Mouse (Mus musculus) thymus, postnatal 4 days (tissue): ENCODE measurements around the gene Syt16.

Experiments
- DNase-seq: peaks from one replicate; pipeline ENCODE4 v3.0.0; 2021

Gene Syt16

DNA sequence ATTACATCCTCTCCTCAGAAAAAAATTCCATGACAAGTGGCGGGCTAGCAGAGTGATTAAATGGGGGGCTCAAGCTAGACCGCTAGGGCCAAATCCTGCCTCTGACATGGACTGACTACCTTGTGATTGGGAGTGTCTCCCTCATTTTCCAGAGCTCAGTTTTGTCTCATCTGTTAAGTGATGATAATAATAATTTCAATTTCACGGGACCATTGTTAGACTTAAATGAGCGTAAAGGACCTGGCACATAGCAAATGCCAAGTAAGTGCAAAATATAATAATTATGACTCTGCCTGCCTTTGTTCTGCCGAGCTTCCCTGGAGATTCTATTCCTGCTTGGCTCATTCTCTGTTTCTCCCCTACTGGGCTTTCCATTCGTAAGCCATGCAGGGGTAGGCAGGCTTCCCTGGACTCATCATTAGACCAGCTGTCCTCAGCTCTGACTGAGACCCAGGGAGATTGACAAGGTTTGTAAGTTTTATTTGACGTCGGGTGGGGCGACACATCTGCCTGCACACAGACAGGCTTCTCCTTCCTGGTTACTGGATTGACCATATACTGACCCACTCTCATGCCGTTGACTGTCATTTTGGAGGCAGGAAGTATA lies 112.1 kb downstream of the Syt16 start:
- no peak for DNase-seq

DNA sequence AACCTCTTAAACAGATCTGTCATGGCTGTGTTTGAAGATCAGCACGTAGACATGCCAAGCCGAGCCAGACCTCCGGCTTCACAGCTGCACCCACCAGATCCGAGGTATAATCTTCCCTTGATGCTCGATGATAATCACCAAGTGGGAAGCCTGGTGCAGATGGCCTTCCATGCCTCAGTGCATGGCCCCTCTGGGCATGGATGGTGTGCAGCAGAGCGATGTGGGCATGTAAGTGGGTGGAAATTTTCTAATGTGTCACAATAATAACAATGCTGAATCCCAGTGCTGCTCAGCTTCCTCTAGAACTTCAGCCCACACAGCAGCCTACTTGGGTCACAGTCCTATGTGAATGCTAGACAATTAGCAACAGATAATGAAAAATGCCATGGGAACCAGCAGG lies 119.4 kb downstream of the Syt16 start:
- DNase-seq, result no peak

GRCm38 (mm10) chr12:74125796-74126195 lies 128.3 kb downstream of the Syt16 start:
- DNase-seq, result no peak

- no peak for DNase-seq
These were observed 130.8 kb downstream of the Syt16 start for GRCm38 (mm10) chr12:74128229-74128628.

- no peak for DNase-seq
These were observed 134.3 kb downstream of the Syt16 start for GRCm38 (mm10) chr12:74131790-74132189.

DNA sequence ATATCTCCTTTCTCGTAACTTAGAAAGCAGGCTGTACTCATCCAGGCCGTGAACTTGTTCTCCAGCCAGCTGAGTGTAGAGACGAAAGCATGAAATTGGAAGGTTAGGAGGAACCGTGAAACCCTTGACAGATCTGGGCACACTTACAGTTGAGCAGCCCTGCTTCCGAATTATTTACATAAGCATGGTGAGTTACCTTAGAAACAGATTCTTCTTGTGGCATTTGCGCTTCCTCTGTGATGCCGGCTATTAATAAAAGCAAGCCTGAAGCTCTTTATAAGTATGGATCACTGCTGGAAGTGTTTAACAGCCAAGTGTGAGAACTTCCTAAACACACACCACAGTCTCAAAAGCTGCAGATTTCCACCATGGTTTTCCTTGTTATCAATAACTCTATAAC lies 144.7 kb downstream of the Syt16 start:
- DNase-seq, result no peak

- DNase-seq, result no peak
These were observed 146.9 kb downstream of the Syt16 start for GRCm38 (mm10) chr12:74144385-74144784.

DNA sequence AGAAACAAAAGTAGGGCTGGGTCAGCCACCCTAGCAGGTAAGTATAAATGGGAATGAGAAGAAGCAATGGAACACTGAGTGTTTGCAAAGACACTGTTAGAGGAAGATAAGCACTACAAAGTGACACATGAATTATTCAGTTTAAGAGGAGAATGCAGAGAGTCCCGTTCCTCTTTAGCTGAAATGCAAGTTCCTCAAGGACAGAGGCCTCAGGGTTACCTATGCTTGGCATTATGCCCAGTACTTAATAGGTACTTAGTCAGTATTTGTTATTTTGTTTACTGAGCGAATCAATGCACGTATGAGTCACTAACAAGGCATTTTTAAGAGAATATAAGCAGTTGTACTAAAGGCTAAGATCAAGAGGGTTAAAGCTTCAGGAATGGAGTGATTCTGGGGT lies 163.3 kb downstream of the Syt16 start:
- DNase-seq, result no peak

DNA sequence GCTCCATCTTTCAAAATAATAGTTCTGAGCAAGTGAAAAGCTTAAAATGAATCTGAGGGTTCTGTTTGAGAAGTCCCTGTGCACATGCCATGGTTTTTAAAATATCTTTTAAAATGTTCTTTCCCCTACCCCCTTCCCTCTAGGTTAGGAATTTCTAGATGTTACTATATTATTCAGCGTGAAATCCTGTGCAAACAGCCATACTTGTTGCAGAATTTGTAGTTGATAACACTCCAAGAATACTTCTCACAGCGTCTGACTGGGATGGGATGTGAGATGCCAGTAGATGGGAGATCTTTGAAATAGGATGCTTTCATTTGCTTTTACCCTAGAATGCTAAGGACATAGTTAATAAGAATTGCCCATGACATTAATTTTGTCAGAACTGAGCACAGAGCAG lies 165.6 kb downstream of the Syt16 start:
- no peak for DNase-seq

DNA sequence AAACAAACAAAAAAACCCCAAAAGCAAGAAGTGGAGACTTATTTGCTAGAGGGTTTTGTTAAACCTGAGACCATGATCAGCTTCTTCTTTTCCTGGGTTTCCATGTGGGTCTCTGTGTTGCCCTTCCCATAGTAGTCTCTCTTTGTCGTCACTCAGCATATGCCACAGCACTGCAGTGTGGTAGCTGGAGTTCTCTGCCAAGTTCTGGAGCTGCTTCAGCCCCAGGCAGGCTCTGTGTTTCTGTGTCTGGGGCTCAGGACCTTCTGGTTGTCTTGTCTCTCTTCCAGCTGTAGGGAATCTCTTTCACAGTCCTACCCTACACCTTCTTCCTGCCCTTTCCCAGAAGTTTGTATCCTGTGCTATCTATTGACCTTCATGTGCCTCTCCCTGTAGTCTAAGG lies 173.8 kb downstream of the Syt16 start:
- DNase-seq, result no peak

GRCm38 (mm10) chr12:74173902-74174301 lies 176.4 kb downstream of the Syt16 start:
- DNase-seq, result no peak

DNA sequence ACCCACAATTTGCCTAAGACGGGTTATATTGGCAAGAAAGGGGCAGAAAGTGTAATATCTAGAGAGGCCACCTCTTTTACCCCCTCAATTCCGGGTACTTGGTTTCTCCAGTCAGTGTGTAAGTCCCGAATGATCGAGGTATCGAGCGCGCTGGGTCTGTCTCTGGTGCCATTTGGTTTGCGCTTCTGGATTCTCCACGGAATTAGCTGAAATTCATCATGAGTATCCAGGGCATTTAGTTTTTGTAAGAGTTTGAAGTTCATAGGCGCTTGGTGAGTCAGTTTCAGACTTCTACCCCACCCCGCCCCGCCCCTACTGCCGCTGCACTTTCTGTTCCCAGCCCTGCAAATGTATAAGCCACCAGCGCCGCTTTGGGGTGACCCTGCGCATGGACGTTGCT lies 187.1 kb downstream of the Syt16 start:
- DNase-seq, result no peak

DNA sequence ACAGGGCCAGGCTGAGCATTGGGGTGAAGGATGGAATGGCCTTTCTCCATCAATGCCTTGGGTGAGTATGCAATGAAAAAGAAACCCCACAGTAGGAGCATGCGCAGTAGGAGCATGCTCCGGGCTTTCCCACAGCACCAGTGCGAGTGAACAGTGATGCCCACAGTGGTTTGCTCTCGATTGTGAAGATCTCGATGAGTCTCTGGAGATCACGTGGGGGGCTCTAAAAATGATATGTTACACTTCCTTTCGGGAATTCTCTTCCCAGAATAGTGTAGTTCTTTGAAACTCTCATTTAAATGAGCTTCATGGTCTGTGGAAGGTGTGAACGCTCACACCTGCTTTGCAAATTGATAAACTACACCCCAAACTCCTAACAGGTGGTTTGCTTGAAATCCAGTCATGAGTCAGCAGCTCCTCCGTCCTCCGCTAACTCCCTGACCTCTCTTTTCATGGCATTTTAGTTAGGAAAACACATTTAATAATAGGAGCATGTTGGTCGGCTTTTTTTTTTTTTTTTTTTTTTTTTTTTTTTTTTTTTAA lies 190.9 kb downstream of the Syt16 start:
- DNase-seq, result no peak

- DNase-seq, result no peak
These were observed 191.4 kb downstream of the Syt16 start for GRCm38 (mm10) chr12:74188815-74189214.

- DNase-seq, result no peak
These were observed 192.4 kb downstream of the Syt16 start for GRCm38 (mm10) chr12:74189840-74190239.

GRCm38 (mm10) chr12:74190297-74190696 lies 192.8 kb downstream of the Syt16 start:
- no peak for DNase-seq

DNA sequence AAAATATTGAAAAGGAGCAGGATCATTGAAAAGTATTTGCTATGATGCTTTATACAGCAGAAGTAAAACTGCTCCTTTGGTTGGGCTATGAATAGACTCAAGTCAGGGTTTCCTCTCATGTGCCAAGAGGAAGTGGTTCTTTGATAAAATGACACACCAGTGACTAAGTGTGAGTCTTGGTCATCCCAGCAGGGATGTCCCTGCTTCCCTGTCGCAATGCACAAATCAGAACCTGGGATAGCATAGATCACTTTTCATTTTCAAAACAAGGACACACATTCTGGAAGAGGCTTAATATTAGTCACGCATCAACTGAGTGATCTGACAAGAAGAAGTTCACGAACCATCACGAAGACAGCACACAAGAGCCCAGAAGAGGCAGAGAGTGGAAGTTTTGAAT lies 195.1 kb downstream of the Syt16 start:
- no peak for DNase-seq

DNA sequence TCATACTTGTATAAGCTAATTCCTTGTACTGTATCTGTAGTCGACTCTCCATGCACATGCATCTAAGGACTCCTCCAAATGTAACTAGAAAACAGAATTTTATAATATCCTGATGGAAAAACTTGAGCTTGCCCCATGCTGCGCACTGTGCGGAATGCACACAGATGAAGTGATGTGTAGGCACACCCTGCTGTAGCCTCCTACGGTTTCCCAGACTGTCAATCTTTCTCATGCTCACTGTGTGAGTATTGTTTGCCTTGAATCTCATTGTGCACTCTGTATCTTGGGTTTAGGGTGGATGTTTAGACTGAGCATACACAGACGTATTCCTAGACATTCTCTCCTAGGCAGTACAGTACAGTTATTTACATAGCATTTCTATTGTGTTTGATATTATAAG lies 203.9 kb downstream of the Syt16 start:
- no peak for DNase-seq

DNA sequence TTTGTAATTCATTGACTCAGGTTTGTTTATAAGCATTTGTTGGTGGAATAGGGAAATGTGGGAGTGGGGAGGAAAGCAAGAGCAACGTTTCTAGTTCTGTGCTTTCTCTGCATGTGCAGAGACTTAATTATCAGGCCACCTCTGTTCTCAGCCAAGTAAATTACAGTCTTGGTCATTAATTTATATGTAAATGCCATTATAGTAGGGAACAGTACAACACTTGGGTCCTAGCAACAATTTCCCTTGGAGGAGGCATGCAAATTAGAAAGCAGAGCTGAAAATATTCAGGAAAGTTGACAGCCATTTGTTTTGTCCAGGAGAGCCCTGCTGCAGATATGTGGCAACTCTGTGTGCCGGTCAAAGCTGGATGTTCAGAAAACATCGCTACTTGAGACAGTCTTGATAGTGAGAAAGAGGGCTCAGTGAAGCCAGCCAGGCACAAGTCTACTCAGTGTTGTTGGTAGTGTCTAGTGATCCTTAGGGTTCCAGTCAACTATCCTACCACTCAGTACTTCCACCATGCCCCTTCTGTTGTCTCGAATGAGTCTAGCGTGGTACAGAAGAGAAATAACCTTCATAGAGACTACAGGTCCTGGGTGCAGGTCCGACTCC lies 205.1 kb downstream of the Syt16 start:
- no peak for DNase-seq

DNA sequence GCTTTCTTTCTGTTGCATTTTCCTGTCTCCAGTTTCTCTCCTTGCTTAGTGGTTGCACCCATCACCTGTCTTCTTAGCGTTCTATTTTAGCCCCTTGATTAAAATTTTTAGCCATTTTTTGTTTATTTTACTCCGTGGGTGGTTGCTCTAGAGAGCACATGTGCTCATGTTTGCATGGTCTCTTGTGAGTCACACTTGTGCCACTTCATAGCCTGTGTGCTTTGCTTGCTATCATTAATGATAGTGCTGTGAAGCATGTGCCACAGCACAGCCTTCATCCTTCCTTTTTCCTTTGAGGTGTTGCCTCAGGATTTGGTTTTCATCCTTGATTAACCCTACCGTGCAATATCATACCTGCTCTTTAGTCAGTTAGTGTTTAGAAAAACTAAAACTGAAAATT lies 214.7 kb downstream of the Syt16 start:
- no peak for DNase-seq

GRCm38 (mm10) chr12:74216103-74216728 lies 218.8 kb downstream of the Syt16 start:
- DNase-seq, result no peak

- DNase-seq, result no peak
These were observed 222.4 kb downstream of the Syt16 start for GRCm38 (mm10) chr12:74219909-74220308.

GRCm38 (mm10) chr12:74220651-74221050 lies 223.2 kb downstream of the Syt16 start:
- no peak for DNase-seq

DNA sequence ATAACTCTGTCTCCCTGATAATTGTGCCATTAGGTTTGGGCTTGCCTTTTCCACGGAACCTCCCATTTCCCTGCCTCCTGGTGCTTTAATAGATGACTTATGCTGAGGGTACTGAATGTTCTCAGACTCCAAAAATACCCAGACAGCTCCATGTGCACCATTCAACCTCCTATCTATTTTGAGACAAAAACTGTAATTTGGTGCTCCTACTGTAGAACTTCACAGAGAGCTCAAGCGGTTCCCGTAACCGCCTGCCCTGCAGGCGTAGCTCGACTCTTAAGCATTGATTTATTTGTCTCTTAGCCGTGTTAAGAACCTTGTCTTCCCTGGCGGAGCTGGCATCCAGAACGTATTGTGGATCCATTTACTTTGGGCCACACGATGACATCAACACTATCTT lies 233.3 kb downstream of the Syt16 start:
- DNase-seq, result no peak
